Mouse (Mus musculus): ENCODE results near the gene Klk12. TPM values are rescaled to one million over a fixed set of nuclear protein-coding genes. Genes with fewer than 3 reads are reported as not detected.

Klk12 gene
- polyA plus RNA-seq, 1 experiment from 2014 or later: not detected

DNA sequence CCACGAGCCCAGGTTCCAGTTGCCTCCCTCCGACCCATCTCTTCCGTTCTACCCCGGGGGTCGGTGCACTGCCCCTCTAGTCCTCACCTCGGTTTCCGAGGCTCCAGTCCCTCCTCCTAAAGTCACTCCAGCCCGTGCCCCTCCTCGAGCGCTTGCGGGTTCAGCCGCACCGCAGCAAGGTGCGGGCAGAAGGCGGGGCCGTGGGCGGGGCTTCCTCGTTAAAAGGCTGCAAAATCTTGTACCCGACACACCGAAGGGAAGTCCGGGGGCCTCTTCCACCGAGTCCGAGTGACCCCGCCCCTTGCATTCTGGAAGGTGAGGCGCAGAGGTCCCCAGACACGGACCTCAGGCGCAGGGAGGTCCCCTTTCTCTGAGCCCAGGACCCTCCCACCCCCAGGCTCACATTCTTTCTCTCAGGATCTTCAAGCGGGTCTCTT lies 28.7 kb downstream of the Klk12 start, which contains the start of gene Klk8:
Gene Klk8 (plus strand): TSS at position 245 of the 437 bp plus-strand sequence.
- Histone ChIP-seq H3K27me3 (peaks cover 30% of the 10 kb centered on the region), H3K27ac (replicated peaks) (no peak within 1 kb of the TSS), H3K4me1 (replicated peaks) (peaks cover 3% of the 10 kb centered on the region; the same call in 1 of the 2 replicates), H3K4me3 (replicated peaks) (peak within 1 kb of the TSS; percentile 41), H3K9ac (no peak within 1 kb of the TSS), H3K36me3 (replicated peaks) (no peaks in the 10 kb centered on the region), H3K4me2 (peak within 1 kb of the TSS; percentile 62), H3K9me3 (replicated peaks) (no peaks in the 10 kb centered on the region)
- ATAC-seq (ENCODE audit: insufficient read depth): no peak
- WGBS (ENCODE audit: insufficient replicate concordance): 0% methylated on average over 28 of the region's 28 CpGs

DNA sequence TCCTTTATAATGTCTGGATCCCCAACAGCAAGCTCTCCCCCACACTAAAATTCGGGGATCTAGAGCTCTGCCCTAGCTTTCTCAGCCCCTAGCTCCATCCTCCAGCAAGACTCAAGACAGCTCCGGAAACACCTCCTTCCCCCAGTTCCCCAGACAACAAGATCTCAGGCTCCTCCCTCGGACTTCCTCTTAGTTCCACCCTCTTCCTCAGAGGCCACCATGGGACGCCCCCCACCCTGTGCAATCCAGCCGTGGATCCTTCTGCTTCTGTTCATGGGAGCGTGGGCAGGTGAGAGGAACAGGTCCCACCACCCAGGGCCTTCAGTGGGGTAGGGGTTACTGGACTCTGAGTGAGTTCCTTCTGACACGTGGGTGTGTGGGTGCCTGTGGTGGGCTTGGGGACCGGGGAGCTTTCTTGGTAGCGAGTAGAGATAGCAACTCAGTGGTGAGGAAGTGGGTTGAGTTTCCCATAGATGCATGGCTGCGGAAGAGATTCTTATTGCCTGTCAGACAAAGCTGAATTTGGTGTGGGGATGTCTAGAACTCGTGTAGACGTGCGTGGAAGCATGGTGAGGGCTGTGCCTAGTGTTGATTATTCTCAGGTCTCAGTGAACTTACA lies 29.3 kb downstream of the Klk12 start:
- WGBS (ENCODE audit: insufficient replicate concordance): 7% methylated on average over 13 of the region's 13 CpGs
- Histone ChIP-seq H3K4me3 (replicated peaks) (peak overlapping the region; percentile 41), H3K27me3 (peaks cover 30% of the 10 kb centered on the region), H3K9me3 (replicated peaks) (no peaks in the 10 kb centered on the region), H3K4me2 (peak overlapping the region; percentile 62), H3K9ac (no peak overlapping the region), H3K4me1 (replicated peaks) (peaks cover 3% of the 10 kb centered on the region; the same call in 1 of the 2 replicates), H3K27ac (replicated peaks) (no peak overlapping the region), H3K36me3 (replicated peaks) (no peaks in the 10 kb centered on the region)
- no peak for ATAC-seq (ENCODE audit: insufficient read depth)

DNA sequence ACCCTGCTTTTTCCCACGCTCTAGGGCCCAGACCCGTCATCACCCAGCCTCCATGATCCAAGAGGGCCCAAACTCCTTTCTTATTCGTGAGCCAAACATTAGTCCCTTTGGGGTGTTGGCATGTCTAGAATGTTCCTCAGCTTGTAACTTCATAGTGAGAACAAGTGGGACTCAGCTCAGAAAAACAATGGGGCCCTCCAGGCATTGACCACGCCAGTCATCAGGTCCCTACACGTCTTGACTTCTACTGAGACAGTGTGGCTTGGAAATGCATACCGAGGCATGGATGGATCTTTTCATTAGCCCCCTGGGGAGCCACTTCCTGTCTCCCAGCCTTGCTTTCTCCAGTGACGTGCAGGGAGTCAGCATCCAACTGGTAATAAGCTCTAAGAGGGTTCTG lies 31.2 kb downstream of the Klk12 start:
- Histone ChIP-seq H3K27me3 (peaks cover 30% of the 10 kb centered on the region), H3K36me3 (replicated peaks) (no peaks in the 10 kb centered on the region), H3K9ac (no peak overlapping the region), H3K4me2 (no peak overlapping the region), H3K4me1 (replicated peaks) (peaks cover 3% of the 10 kb centered on the region; the same call in 1 of the 2 replicates), H3K9me3 (replicated peaks) (no peaks in the 10 kb centered on the region), H3K4me3 (replicated peaks) (no peak overlapping the region), H3K27ac (replicated peaks) (no peak overlapping the region)
- no peak for ATAC-seq (ENCODE audit: insufficient read depth)
- 56% methylated on average over 7 of the region's 7 CpGs for WGBS (ENCODE audit: insufficient replicate concordance)

DNA sequence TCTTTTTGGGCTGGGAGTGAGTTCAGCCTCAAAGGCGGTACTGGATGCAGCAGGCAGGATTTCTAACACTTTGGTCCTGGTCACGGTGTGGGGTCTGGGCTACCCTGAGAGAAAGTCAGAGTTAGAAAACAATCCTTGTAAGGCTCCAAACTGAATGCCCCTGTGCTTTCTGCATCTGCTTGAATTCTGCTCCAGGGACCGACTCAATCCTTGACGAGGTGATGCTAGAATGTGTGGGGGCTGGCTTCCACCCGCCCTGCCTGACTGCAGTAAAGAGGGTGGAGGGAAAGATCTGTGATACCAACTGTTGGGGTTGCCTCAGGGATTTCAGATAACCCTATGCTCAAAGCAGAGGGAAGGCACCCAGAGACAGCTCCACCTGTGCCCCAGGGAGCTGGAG lies 42.3 kb downstream of the Klk12 start, which contains the start of gene Klk7:
Gene Klk7 (plus strand): TSS at position 301 of the 400 bp plus-strand sequence.
- Histone ChIP-seq H3K36me3 (replicated peaks) (no peaks in the 10 kb centered on the region), H3K9ac (no peak within 1 kb of the TSS), H3K4me3 (replicated peaks) (no peak within 1 kb of the TSS), H3K4me2 (no peak within 1 kb of the TSS), H3K4me1 (replicated peaks) (no peaks in the 10 kb centered on the region), H3K9me3 (replicated peaks) (no peaks in the 10 kb centered on the region), H3K27me3 (no peaks in the 10 kb centered on the region), H3K27ac (replicated peaks) (no peak within 1 kb of the TSS)
- 40% methylated on average over 5 of the region's 5 CpGs for WGBS (ENCODE audit: insufficient replicate concordance)
- ATAC-seq (ENCODE audit: insufficient read depth): no peak

DNA sequence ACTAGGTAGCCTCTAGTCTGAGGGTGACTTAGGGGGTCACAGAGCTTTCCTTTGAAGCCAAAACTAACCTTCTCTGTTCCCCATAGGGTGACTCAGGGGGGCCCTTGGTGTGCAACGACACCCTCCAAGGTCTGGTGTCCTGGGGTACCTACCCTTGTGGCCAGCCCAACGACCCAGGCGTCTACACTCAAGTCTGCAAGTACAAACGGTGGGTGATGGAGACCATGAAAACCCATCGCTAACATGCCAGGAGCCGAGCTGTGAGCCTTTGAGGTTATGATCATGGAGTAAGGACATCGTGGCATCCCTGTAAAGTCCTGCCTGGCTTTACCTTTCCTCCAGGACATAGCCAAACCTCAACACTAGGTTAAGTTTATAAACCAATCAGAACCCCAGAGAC lies 46.5 kb downstream of the Klk12 start:
- no peak overlapping the region for H3K4me2 ChIP-seq
- no peak overlapping the region for H3K27ac ChIP-seq (replicated peaks)
- no peaks in the 10 kb centered on the region for H3K9me3 ChIP-seq (replicated peaks)
- H3K9ac ChIP-seq: no peak overlapping the region
- H3K27me3 ChIP-seq: no peaks in the 10 kb centered on the region
- no peaks in the 10 kb centered on the region for H3K4me1 ChIP-seq (replicated peaks)
- H3K4me3 ChIP-seq (replicated peaks): no peak overlapping the region
- no peaks in the 10 kb centered on the region for H3K36me3 ChIP-seq (replicated peaks)
- ATAC-seq (ENCODE audit: insufficient read depth): no peak
- 59% methylated on average over 7 of the region's 7 CpGs for WGBS (ENCODE audit: insufficient replicate concordance)

DNA sequence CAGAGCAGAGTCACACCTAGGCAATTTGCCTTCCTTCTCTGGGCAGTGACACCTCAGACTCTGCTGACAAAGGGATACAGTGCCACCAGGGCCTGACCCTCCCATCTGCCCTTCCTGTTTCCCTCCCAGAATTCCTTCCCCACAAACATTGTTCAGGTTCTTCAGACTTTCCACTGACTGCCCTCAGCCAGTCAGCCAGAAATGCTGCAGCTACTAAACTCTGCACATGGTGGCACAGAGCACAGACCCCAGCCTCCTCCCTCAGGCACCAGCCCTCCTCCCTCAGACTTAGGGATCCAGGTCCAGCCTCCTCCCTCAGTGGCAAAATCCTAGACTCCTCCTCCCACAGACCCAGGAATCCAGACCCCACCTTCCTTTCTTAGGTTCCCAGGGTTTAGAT lies 48.0 kb downstream of the Klk12 start:
- Histone ChIP-seq H3K27me3 (no peaks in the 10 kb centered on the region), H3K9ac (no peak overlapping the region), H3K4me3 (replicated peaks) (no peak overlapping the region), H3K27ac (replicated peaks) (no peak overlapping the region), H3K4me2 (no peak overlapping the region), H3K4me1 (replicated peaks) (no peaks in the 10 kb centered on the region), H3K36me3 (replicated peaks) (no peaks in the 10 kb centered on the region), H3K9me3 (replicated peaks) (no peaks in the 10 kb centered on the region)
- no peak for ATAC-seq (ENCODE audit: insufficient read depth)

DNA sequence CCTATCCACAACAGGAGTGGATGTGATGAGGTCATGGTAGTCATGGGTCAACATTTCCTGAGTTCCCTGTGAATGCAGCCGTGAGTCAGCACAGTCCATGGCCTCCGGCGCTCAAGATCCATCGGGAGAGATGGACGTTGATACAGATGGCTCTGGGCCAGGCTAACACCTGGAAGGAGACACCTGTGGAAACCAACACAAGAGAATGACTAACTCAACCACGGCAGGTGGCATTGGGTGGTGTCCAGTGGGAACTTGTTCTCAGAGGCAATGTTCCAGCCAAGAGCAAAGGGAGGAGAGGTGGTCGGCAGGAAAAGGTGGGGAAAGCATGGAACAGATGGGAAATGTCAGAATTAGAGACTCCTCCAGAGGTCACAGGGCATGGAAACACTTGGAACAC lies 52.9 kb downstream of the Klk12 start:
- H3K27ac ChIP-seq (replicated peaks): no peak overlapping the region
- ATAC-seq (ENCODE audit: insufficient read depth): no peak
- H3K4me1 ChIP-seq (replicated peaks): no peaks in the 10 kb centered on the region
- H3K27me3 ChIP-seq: no peaks in the 10 kb centered on the region
- WGBS (ENCODE audit: insufficient replicate concordance): 75% methylated on average over 7 of the region's 7 CpGs
- no peaks in the 10 kb centered on the region for H3K9me3 ChIP-seq (replicated peaks)
- H3K9ac ChIP-seq: no peak overlapping the region
- H3K4me2 ChIP-seq: no peak overlapping the region
- H3K36me3 ChIP-seq (replicated peaks): no peaks in the 10 kb centered on the region
- H3K4me3 ChIP-seq (replicated peaks): no peak overlapping the region

Other genes starting within 250 kb of the Klk12 start
- gene Cd33, start 224.5 kb upstream of the Klk12 start, polyA plus RNA-seq (2015; fragmentation: Nextera tagmentation; extraction: Ambion mirVana): 3.0 and 3.6 TPM in 2 replicates
- gene Zfp658, start 206.6 kb upstream of the Klk12 start, polyA plus RNA-seq (2015; fragmentation: Nextera tagmentation; extraction: Ambion mirVana): 0.18 and 0.22 TPM in 2 replicates
- gene Zfp719, start 189.3 kb upstream of the Klk12 start, polyA plus RNA-seq (2015; fragmentation: Nextera tagmentation; extraction: Ambion mirVana): 2.0 and 2.2 TPM in 2 replicates
- not detected in 2 replicates for gene Zfp819, start 161.7 kb upstream of the Klk12 start, polyA plus RNA-seq (2015; fragmentation: Nextera tagmentation; extraction: Ambion mirVana)
- gene Ceacam18, start 134.2 kb upstream of the Klk12 start, polyA plus RNA-seq (2015; fragmentation: Nextera tagmentation; extraction: Ambion mirVana): 0.05 TPM in 1 of 2 replicates, not detected in the other
- 4.2 and 5.1 TPM in 2 replicates for gene Siglece, start 108.7 kb upstream of the Klk12 start, polyA plus RNA-seq (2015; fragmentation: Nextera tagmentation; extraction: Ambion mirVana)
- gene Ctu1, start 96.9 kb upstream of the Klk12 start, polyA plus RNA-seq (2015; fragmentation: Nextera tagmentation; extraction: Ambion mirVana): 4.1 and 5.3 TPM in 2 replicates
- not detected in 2 replicates for gene Klk14, start 78.5 kb upstream of the Klk12 start, polyA plus RNA-seq (2015; fragmentation: Nextera tagmentation; extraction: Ambion mirVana)
- not detected in 2 replicates for gene Klk13, start 56.3 kb upstream of the Klk12 start, polyA plus RNA-seq (2015; fragmentation: Nextera tagmentation; extraction: Ambion mirVana)
- gene Klk11, start 5.7 kb downstream of the Klk12 start, polyA plus RNA-seq (2015; fragmentation: Nextera tagmentation; extraction: Ambion mirVana): not detected in 2 replicates
- 0.06 and 0.10 TPM in 2 replicates for gene Klk10, start 12.1 kb downstream of the Klk12 start, polyA plus RNA-seq (2015; fragmentation: Nextera tagmentation; extraction: Ambion mirVana)
- gene Klk9, start 23.0 kb downstream of the Klk12 start, polyA plus RNA-seq (2015; fragmentation: Nextera tagmentation; extraction: Ambion mirVana): not detected in 2 replicates
- gene Klk8, start 28.7 kb downstream of the Klk12 start, polyA plus RNA-seq (2015; fragmentation: Nextera tagmentation; extraction: Ambion mirVana): 5.1 and 5.4 TPM in 2 replicates
- not detected in 2 replicates for gene Klk7, start 42.4 kb downstream of the Klk12 start, polyA plus RNA-seq (2015; fragmentation: Nextera tagmentation; extraction: Ambion mirVana)
- not detected in 2 replicates for gene Klk6, start 55.6 kb downstream of the Klk12 start, polyA plus RNA-seq (2015; fragmentation: Nextera tagmentation; extraction: Ambion mirVana)
- not detected in 2 replicates for gene Klk5, start 73.1 kb downstream of the Klk12 start, polyA plus RNA-seq (2015; fragmentation: Nextera tagmentation; extraction: Ambion mirVana)
- not detected in 2 replicates for gene Klk4, start 112.3 kb downstream of the Klk12 start, polyA plus RNA-seq (2015; fragmentation: Nextera tagmentation; extraction: Ambion mirVana)
- not detected in 2 replicates for gene Klk15, start 164.8 kb downstream of the Klk12 start, polyA plus RNA-seq (2015; fragmentation: Nextera tagmentation; extraction: Ambion mirVana)
- not detected in 2 replicates for gene Klk1b8, start 181.8 kb downstream of the Klk12 start, polyA plus RNA-seq (2015; fragmentation: Nextera tagmentation; extraction: Ambion mirVana)
- not detected in 2 replicates for gene Klk1b1, start 197.9 kb downstream of the Klk12 start, polyA plus RNA-seq (2015; fragmentation: Nextera tagmentation; extraction: Ambion mirVana)
- gene Klk1b9, start 207.2 kb downstream of the Klk12 start, polyA plus RNA-seq (2015; fragmentation: Nextera tagmentation; extraction: Ambion mirVana): not detected in 2 replicates
- gene Klk1b11, start 227.0 kb downstream of the Klk12 start, polyA plus RNA-seq (2015; fragmentation: Nextera tagmentation; extraction: Ambion mirVana): not detected in 2 replicates
- gene Klk1b26, start 243.3 kb downstream of the Klk12 start, polyA plus RNA-seq (2015; fragmentation: Nextera tagmentation; extraction: Ambion mirVana): 0.12 and 0.14 TPM in 2 replicates

Data from liver, embryonic 15.5 days (tissue).